Mouse (Mus musculus): Measurements from ENCODE around the gene Klhdc7b.

Gene Klhdc7b

GRCm38 (mm10) chr15:89374801-89375534 lies 9.7 kb upstream of the Klhdc7b start:
- DNase-seq (ENCODE audit: low spot score in 2 of 2): no peak

- no peak for DNase-seq (ENCODE audit: low spot score in 2 of 2)
Measured at GRCm38 (mm10) chr15:89376040-89376439, 8.7 kb upstream of the Klhdc7b start.

- no peak for DNase-seq (ENCODE audit: low spot score in 2 of 2)
Measured at GRCm38 (mm10) chr15:89376957-89377356, 7.8 kb upstream of the Klhdc7b start, which contains the start of gene Tymp. Gene Tymp (minus strand): TSS chr15:89377039.

- DNase-seq (ENCODE audit: low spot score in 2 of 2): no peak
Measured at GRCm38 (mm10) chr15:89377362-89377761, 7.4 kb upstream of the Klhdc7b start.

- DNase-seq (ENCODE audit: low spot score in 2 of 2): no peak
Measured at GRCm38 (mm10) chr15:89377938-89378828, 6.5 kb upstream of the Klhdc7b start.

- DNase-seq (ENCODE audit: low spot score in 2 of 2): peak; percentile 69 to 72
Measured at GRCm38 (mm10) chr15:89378831-89379401, 5.8 kb upstream of the Klhdc7b start, which contains the start of gene Odf3b. Gene Odf3b (minus strand): TSS chr15:89379282.

- no peak for DNase-seq (ENCODE audit: low spot score in 2 of 2)
Measured at GRCm38 (mm10) chr15:89379429-89379828, 5.3 kb upstream of the Klhdc7b start.

- no peak for DNase-seq (ENCODE audit: low spot score in 2 of 2)
Measured at GRCm38 (mm10) chr15:89387127-89387526, 2.4 kb downstream of the Klhdc7b start.

- DNase-seq (ENCODE audit: low spot score in 2 of 2): no peak
Measured at GRCm38 (mm10) chr15:89390081-89390480, 5.4 kb downstream of the Klhdc7b start.

GRCm38 (mm10) chr15:89396883-89397282 lies 12.2 kb downstream of the Klhdc7b start:
- no peak for DNase-seq (ENCODE audit: low spot score in 2 of 2)

- DNase-seq (ENCODE audit: low spot score in 2 of 2): no peak
Measured at GRCm38 (mm10) chr15:89398146-89398545, 13.4 kb downstream of the Klhdc7b start.

GRCm38 (mm10) chr15:89399716-89400115 lies 15.0 kb downstream of the Klhdc7b start:
- no peak for DNase-seq (ENCODE audit: low spot score in 2 of 2)

GRCm38 (mm10) chr15:89402471-89402870 lies 17.8 kb downstream of the Klhdc7b start:
- DNase-seq (ENCODE audit: low spot score in 2 of 2): no peak

- no peak for DNase-seq (ENCODE audit: low spot score in 2 of 2)
Measured at GRCm38 (mm10) chr15:89404831-89405623, 20.3 kb downstream of the Klhdc7b start.

GRCm38 (mm10) chr15:89406691-89407090 lies 22.0 kb downstream of the Klhdc7b start:
- DNase-seq (ENCODE audit: low spot score in 2 of 2): no peak

GRCm38 (mm10) chr15:89410118-89410517 lies 25.4 kb downstream of the Klhdc7b start, which contains the start of gene Syce3:
Gene Syce3 (minus strand): TSS chr15:89410503.
- no peak for DNase-seq (ENCODE audit: low spot score in 2 of 2)

GRCm38 (mm10) chr15:89415282-89415681 lies 30.6 kb downstream of the Klhdc7b start:
- peak; percentile 51 to 64 for DNase-seq (ENCODE audit: low spot score in 2 of 2)

GRCm38 (mm10) chr15:89421938-89422337 lies 37.2 kb downstream of the Klhdc7b start:
- no peak for DNase-seq (ENCODE audit: low spot score in 2 of 2)

- DNase-seq (ENCODE audit: low spot score in 2 of 2): no peak
Measured at GRCm38 (mm10) chr15:89424621-89425020, 39.9 kb downstream of the Klhdc7b start.

GRCm38 (mm10) chr15:89425711-89426121 lies 41.0 kb downstream of the Klhdc7b start, which contains the start of gene Cpt1b:
Gene Cpt1b (minus strand): TSS chr15:89425863.
- peak; percentile 82 to 86 for DNase-seq (ENCODE audit: low spot score in 2 of 2)

GRCm38 (mm10) chr15:89426716-89427115 lies 42.0 kb downstream of the Klhdc7b start:
- peak in 1 of 2 experiments; percentile 54 for DNase-seq (ENCODE audit: low spot score in 2 of 2)
